Mouse (Mus musculus) midbrain, embryonic 12.5 days (tissue): Measurements from ENCODE around the gene Zdhhc23. TPM values are rescaled to one million over a fixed set of nuclear protein-coding genes. Genes with fewer than 3 reads are reported as not detected.

Experiments used
- ATAC-seq: fragments of 200-750 bp; cut with Nextera tagmentation; 2 replicates; pipeline ENCODE4 v1.8.0; 2017; ENCODE audit warnings: low read depth, moderate TSS enrichment, moderate library complexity; ENCODE audit not compliant: low FRiP score
- H3K27ac ChIP-seq: fragments of 300-500 bp; sonication (generic); replicated peaks from 2 replicates; pipeline ENCODE4 v1.5.1; 2016; ENCODE audit warnings: mild to moderate bottlenecking
- H3K27me3 ChIP-seq: fragments of 300-500 bp; sonication (generic); 2 replicates; pipeline ENCODE4 v1.6.1; 2016; ENCODE audit warnings: mild to moderate bottlenecking
- H3K36me3 ChIP-seq: fragments of 300-500 bp; sonication (generic); 2 replicates; pipeline ENCODE4 v1.6.1; 2016
- H3K4me1 ChIP-seq: fragments of 300-500 bp; sonication (generic); 2 replicates; pipeline ENCODE4 v1.6.1; 2016
- H3K4me2 ChIP-seq: fragments of 300-500 bp; sonication (generic); replicated peaks from 2 replicates; pipeline ENCODE4 v1.6.1; 2016; ENCODE audit warnings: mild to moderate bottlenecking, moderate library complexity
- H3K4me3 ChIP-seq: fragments of 300-500 bp; sonication (generic); 2 replicates; pipeline ENCODE4 v1.5.1; 2016; ENCODE audit warnings: mild to moderate bottlenecking
- H3K9ac ChIP-seq: fragments of 300-500 bp; sonication (generic); replicated peaks from 2 replicates; pipeline ENCODE4 v1.6.1; 2016; ENCODE audit warnings: mild to moderate bottlenecking, moderate library complexity
- H3K9me3 ChIP-seq: fragments of 300-500 bp; sonication (generic); 2 replicates; pipeline ENCODE4 v1.6.1; 2016; ENCODE audit warnings: mild to moderate bottlenecking
- WGBS: fragments of 180-500 bp; shearing (Covaris S2); methylation state at CpG from one replicate; pipeline ENCODE4 v1.1.7; 2016; 5-methylcytosine and 5-hydroxymethylcytosine counted together
- microRNA-seq: library from miRNA; unstranded; fragments of <30 nt; microRNA quantifications from one replicate; pipeline ENCODE4, GENCODE M21; 2017
- polyA plus RNA-seq: library from polyadenylated mRNA; unstranded; fragments of >200 nt; fragmentation: Nextera tagmentation; extraction: Ambion mirVana; gene quantifications from 2 replicates; pipeline ENCODE4 v1.2.1, GENCODE M21; 2016

Gene Zdhhc23
- polyA plus RNA-seq, 1 experiment from 2014 or later: 0.75 TPM

- H3K4me2 ChIP-seq: no peak overlapping the region
- no peaks in the 10 kb centered on the region for H3K4me1 ChIP-seq
- no peak overlapping the region for H3K27ac ChIP-seq
- 0 out of 2 replicates have a peak, but pooled peaks cover 3% of the 10 kb centered on the region for H3K36me3 ChIP-seq
- WGBS: 75% methylated on average over 3 of the region's 3 CpGs
- no peaks in the 10 kb centered on the region for H3K27me3 ChIP-seq
- H3K9me3 ChIP-seq: no peaks in the 10 kb centered on the region
- no peak for ATAC-seq
- no peak overlapping the region for H3K9ac ChIP-seq
- no peak overlapping the region for H3K4me3 ChIP-seq
These were observed 48.1 kb downstream of the Zdhhc23 start for GRCm38 (mm10) chr16:43931502-43931901.

DNA sequence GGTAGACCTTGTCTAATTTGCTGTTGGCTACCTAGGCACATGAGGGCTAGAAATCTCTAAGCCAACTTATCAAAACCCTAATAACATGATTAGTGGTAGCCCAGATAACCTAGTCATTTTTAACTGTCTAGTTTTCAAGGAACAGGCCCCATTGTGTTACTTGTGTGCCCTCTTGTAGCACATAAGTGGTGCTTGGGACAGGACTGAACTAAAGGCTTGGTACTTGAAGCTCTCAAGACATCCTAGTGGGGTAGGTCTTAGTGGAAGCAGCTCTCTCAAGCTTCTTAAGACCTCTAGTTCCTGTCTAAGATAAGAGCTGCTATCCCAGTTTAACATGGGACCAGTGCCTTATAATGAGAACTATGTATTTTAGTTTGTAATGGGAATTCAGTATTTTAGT lies 49.0 kb downstream of the Zdhhc23 start:
- H3K4me2 ChIP-seq: no peak overlapping the region
- H3K9me3 ChIP-seq: no peaks in the 10 kb centered on the region
- no peak overlapping the region for H3K9ac ChIP-seq
- no peak overlapping the region for H3K4me3 ChIP-seq
- no peak overlapping the region for H3K27ac ChIP-seq
- no peak for ATAC-seq
- H3K4me1 ChIP-seq: no peaks in the 10 kb centered on the region
- H3K36me3 ChIP-seq: 0 out of 2 replicates have a peak, but pooled peaks cover 3% of the 10 kb centered on the region
- no peaks in the 10 kb centered on the region for H3K27me3 ChIP-seq

- Histone ChIP-seq H3K4me3 (no peak within 1 kb of the TSS), H3K36me3 (no peaks in the 10 kb centered on the region), H3K4me2 (no peak within 1 kb of the TSS), H3K9me3 (no peaks in the 10 kb centered on the region), H3K9ac (no peak within 1 kb of the TSS), H3K27ac (no peak within 1 kb of the TSS), H3K27me3 (no peaks in the 10 kb centered on the region), H3K4me1 (no peaks in the 10 kb centered on the region; the same call in 1 of the 2 replicates)
- WGBS: 54% methylated on average over 6 of the region's 6 CpGs
- ATAC-seq: no peak
These were observed 53.2 kb downstream of the Zdhhc23 start, which contains the start of gene Qtrt2 for GRCm38 (mm10) chr16:43926341-43926859. Qtrt2 (minus strand) TSS chr16:43926809.

DNA sequence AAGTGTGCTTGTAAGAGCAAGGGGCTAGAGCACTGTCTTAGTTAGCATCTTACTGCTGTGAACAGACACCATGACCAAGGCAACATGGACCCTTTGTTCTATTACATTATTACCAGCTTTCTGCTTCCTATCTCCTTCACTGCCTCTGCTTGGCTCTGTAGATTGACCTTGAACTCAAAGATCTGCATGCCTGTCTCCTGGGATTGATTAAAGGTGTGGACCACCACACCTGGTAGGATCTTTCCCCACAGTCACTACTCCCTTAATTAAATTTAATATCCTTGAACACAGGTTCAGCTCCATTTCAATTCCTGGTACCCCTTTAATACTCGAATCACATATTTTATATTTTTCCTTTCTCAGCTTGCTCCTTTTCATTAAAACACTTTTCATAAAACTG lies 53.7 kb downstream of the Zdhhc23 start:
- no peak overlapping the region for H3K4me3 ChIP-seq
- H3K27ac ChIP-seq: no peak overlapping the region
- no peaks in the 10 kb centered on the region for H3K27me3 ChIP-seq
- H3K9ac ChIP-seq: no peak overlapping the region
- H3K4me2 ChIP-seq: no peak overlapping the region
- H3K36me3 ChIP-seq: no peaks in the 10 kb centered on the region
- WGBS: 87% methylated on average over 1 of the region's 1 CpGs
- no peak for ATAC-seq
- no peaks in the 10 kb centered on the region; the same call in 1 of the 2 replicates for H3K4me1 ChIP-seq
- H3K9me3 ChIP-seq: no peaks in the 10 kb centered on the region

DNA sequence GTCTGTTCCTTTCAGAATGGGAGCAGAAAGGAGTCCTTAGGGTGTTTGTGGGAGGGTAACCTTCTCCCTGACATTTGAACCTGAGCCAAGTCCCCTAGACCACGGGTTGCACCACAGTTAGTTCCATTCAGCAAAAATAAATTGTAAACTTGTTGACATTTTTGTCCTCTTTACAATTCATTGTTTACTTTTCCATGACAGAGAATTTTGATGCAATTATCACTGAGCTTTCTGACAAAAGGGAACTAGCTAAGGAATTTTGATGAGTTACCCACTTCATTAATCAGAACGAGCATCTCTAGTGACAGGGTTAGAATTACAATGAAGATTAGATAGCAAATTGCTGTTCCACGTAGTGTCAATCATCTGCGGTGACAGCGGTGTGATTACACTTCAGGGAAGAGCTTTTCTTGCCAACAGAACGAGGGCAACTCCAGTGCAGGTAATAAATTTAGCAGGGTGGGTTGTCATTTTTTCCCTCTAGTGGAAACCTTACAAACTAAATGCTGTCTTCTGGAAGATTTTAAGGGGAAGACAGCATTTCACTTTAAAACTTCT lies 54.5 kb downstream of the Zdhhc23 start:
- Histone ChIP-seq H3K4me1 (no peaks in the 10 kb centered on the region; the same call in 1 of the 2 replicates), H3K27me3 (no peaks in the 10 kb centered on the region), H3K4me2 (no peak overlapping the region), H3K9ac (no peak overlapping the region), H3K4me3 (no peak overlapping the region), H3K27ac (no peak overlapping the region), H3K36me3 (no peaks in the 10 kb centered on the region), H3K9me3 (no peaks in the 10 kb centered on the region)
- no peak for ATAC-seq
- whole genome bisulfite sequencing: 66% methylated on average over 6 of the region's 6 CpGs

DNA sequence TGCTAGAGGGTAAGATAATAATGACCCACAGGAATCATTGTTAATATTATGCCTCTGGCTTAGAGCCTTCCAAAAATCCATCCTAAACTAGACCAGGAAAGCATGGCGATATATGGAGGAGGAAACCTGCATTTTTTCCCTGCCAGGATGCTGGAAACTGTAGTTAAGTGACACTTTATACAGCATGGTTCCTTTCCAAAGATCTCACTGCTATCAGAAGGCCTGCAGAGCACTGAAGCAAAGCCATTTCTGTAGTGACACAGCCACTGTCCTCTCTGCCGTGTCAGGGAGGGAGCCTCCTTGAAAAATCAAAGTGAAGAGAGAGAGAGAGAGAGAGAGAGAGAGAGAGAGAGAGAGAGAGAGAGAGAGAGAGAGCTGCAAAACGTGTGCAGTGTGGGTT lies 57.0 kb downstream of the Zdhhc23 start:
- Histone ChIP-seq H3K27ac (no peak overlapping the region), H3K27me3 (no peaks in the 10 kb centered on the region), H3K9ac (no peak overlapping the region), H3K4me3 (no peak overlapping the region), H3K4me2 (no peak overlapping the region), H3K4me1 (no peaks in the 10 kb centered on the region; the same call in 1 of the 2 replicates), H3K36me3 (no peaks in the 10 kb centered on the region), H3K9me3 (no peaks in the 10 kb centered on the region)
- peak; percentile 27; the same call in 1 of the 2 replicates for ATAC-seq
- WGBS: 41% methylated on average over 3 of the region's 3 CpGs

DNA sequence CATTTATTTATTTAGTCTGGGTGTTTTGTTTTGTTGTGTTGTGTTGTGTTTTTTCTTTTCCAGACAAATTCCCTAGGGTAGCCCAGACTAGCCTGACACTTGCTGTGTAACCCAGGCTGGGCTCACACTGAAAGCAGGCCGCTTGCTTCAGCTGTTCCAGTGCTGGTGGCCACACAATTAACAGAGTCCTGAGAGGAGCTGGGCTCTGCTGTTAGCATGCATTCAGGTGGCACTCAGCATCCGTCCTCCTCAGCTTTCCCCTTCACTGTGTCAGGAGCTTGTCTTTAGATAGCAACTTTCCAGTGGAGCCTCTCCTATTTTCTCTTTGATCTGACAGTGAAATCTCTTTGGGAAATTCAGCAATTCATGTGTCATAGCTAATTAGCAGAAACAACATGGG lies 57.6 kb downstream of the Zdhhc23 start:
- H3K9me3 ChIP-seq: no peaks in the 10 kb centered on the region
- no peak overlapping the region for H3K4me3 ChIP-seq
- ATAC-seq: peak; percentile 78; the same call in 1 of the 2 replicates
- H3K27me3 ChIP-seq: no peaks in the 10 kb centered on the region
- H3K9ac ChIP-seq: no peak overlapping the region
- H3K4me1 ChIP-seq: no peaks in the 10 kb centered on the region; the same call in 1 of the 2 replicates
- no peak overlapping the region; the same call in 1 of the 2 replicates for H3K27ac ChIP-seq
- no peaks in the 10 kb centered on the region for H3K36me3 ChIP-seq
- H3K4me2 ChIP-seq: no peak overlapping the region
- 24% methylated on average over 2 of the region's 2 CpGs for WGBS

DNA sequence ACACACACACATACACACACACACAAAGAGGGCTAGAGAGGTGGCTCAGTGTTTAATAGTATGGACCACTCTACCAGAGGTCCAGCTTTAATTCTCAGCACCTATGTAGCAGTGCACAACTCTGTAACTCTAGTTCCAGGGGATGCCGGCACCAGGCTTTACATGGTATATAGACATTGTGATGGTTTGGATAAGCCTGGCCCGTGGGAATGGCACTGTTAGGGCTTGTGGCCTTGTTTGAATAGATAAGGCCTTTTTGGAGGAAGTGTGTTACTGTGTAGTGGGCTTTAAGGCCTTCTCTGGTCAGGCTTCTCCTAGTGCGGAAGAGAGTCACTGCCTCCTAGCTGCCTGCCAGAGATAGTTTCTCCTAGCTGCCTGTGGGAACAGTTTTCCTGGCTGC lies 60.7 kb downstream of the Zdhhc23 start:
- Histone ChIP-seq H3K27ac (no peak overlapping the region), H3K4me3 (no peak overlapping the region), H3K36me3 (no peaks in the 10 kb centered on the region), H3K4me1 (no peaks in the 10 kb centered on the region; the same call in 1 of the 2 replicates), H3K27me3 (no peaks in the 10 kb centered on the region), H3K9me3 (no peaks in the 10 kb centered on the region), H3K9ac (no peak overlapping the region), H3K4me2 (no peak overlapping the region)
- 88% methylated on average over 3 of the region's 3 CpGs for WGBS
- no peak for ATAC-seq

Small RNA genes lying within 50 kb of the gene (microRNA-seq; reads per million reads assigned to microRNA genes)
- gene Mir3470b: not detected

Other genes starting within 250 kb of the Zdhhc23 start
- not detected in 2 replicates for gene Drd3, start 225.8 kb downstream of the Zdhhc23 start, polyA plus RNA-seq
- 14.8 and 16.7 TPM in 2 replicates for gene Ccdc191, start 90.0 kb downstream of the Zdhhc23 start, polyA plus RNA-seq
- gene Qtrt2, start 53.0 kb downstream of the Zdhhc23 start, polyA plus RNA-seq: 29.3 and 30.3 TPM in 2 replicates
- gene Gramd1c, start 83.6 kb upstream of the Zdhhc23 start, polyA plus RNA-seq: 3.3 and 4.2 TPM in 2 replicates
- gene Atp6v1a, start 159.9 kb upstream of the Zdhhc23 start, polyA plus RNA-seq: 54.6 and 59.8 TPM in 2 replicates
- gene Naa50, start 160.0 kb upstream of the Zdhhc23 start, polyA plus RNA-seq: 101 and 106 TPM in 2 replicates
- gene Usf3, start 193.5 kb upstream of the Zdhhc23 start, polyA plus RNA-seq: 4.1 TPM in 2 replicates